Comparison of ENCODE assay signal across 8 mouse cellular contexts in genomic region chr11:52283596-52284571, GRCm38 (mm10). TPM values are rescaled to one million over a fixed set of nuclear protein-coding genes. Genes with fewer than 3 reads are reported as not detected.
DNase-seq lines count a peak whose midpoint lies in the region; ATAC-seq lines count a peak whose summit lies in the region.

No protein-coding gene starts in this region.

- peak overlapping the region; percentile 71 for H3K4me3 ChIP-seq in forebrain, embryonic 16.5 days (replicated peaks; ENCODE audit: low read length)
- peak overlapping the region; percentile 56 for H3K4me3 ChIP-seq in hindbrain, embryonic 11.5 days (ENCODE audit: low read depth, low read length)
- peak overlapping the region; percentile 58 for H3K4me3 ChIP-seq in limb, embryonic 11.5 days (ENCODE audit: low read depth, low read length)
- H3K4me3 ChIP-seq in midbrain, embryonic 12.5 days = peak overlapping the region; percentile 69

- no peak overlapping the region for H3K27ac ChIP-seq in forebrain, embryonic 16.5 days (ENCODE audit: low read length)
- no peak overlapping the region for H3K27ac ChIP-seq in hindbrain, embryonic 11.5 days (ENCODE audit: low read depth, low read length)
- H3K27ac ChIP-seq in limb, embryonic 11.5 days (replicated peaks; ENCODE audit: low read depth, low read length) = no peak overlapping the region
- no peak overlapping the region for H3K27ac ChIP-seq in midbrain, embryonic 12.5 days (replicated peaks)

- 13% methylated on average over 44 of the region's 44 CpGs for WGBS in forebrain, embryonic 16.5 days
- 11% methylated on average over 44 of the region's 44 CpGs for WGBS in hindbrain, embryonic 11.5 days
- 5% methylated on average over 44 of the region's 44 CpGs for WGBS in limb, embryonic 11.5 days
- 11% methylated on average over 44 of the region's 44 CpGs for WGBS in midbrain, embryonic 12.5 days

- H3K4me2 ChIP-seq in forebrain, embryonic 16.5 days (ENCODE audit: low read length) = peak overlapping the region; percentile 91
- H3K4me2 ChIP-seq in hindbrain, embryonic 11.5 days (replicated peaks; ENCODE audit: low read depth, low read length) = peak overlapping the region; percentile 96
- peak overlapping the region; percentile 97 for H3K4me2 ChIP-seq in limb, embryonic 11.5 days (ENCODE audit: low read depth, severe bottlenecking)
- peak overlapping the region; percentile 93 for H3K4me2 ChIP-seq in midbrain, embryonic 12.5 days (replicated peaks)

- peak; percentile 13; the same call in 1 of the 2 replicates for ATAC-seq in forebrain, embryonic 16.5 days
- peak; percentile 28; the same call in 1 of the 2 replicates for ATAC-seq in hindbrain, embryonic 11.5 days (ENCODE audit: low FRiP score)
- ATAC-seq in limb, embryonic 11.5 days (ENCODE audit: insufficient number of reproducible peaks, low FRiP score, low TSS enrichment, low read depth) = no peak
- 0 out of 2 replicates have a peak, but pooled peaks have one; percentile 23 for ATAC-seq in midbrain, embryonic 12.5 days (ENCODE audit: low FRiP score, low read depth)

- H3K9me3 ChIP-seq in forebrain, embryonic 16.5 days (ENCODE audit: control insufficient read depth, low read length) = no peaks in the 10 kb centered on the region
- H3K9me3 ChIP-seq in hindbrain, embryonic 11.5 days (ENCODE audit: control insufficient read depth, low read length) = no peaks in the 10 kb centered on the region
- no peaks in the 10 kb centered on the region for H3K9me3 ChIP-seq in limb, embryonic 11.5 days (ENCODE audit: control insufficient read depth, low read length)
- no peaks in the 10 kb centered on the region for H3K9me3 ChIP-seq in midbrain, embryonic 12.5 days

- H3K36me3 ChIP-seq in forebrain, embryonic 16.5 days (ENCODE audit: control insufficient read depth, insufficient read depth) = no peaks in the 10 kb centered on the region
- H3K36me3 ChIP-seq in hindbrain, embryonic 11.5 days (ENCODE audit: control insufficient read depth, insufficient read depth, low read length) = no peaks in the 10 kb centered on the region
- no peaks in the 10 kb centered on the region for H3K36me3 ChIP-seq in limb, embryonic 11.5 days (ENCODE audit: control insufficient read depth, insufficient read depth, low read length)
- no peaks in the 10 kb centered on the region for H3K36me3 ChIP-seq in midbrain, embryonic 12.5 days

- H3K9ac ChIP-seq in forebrain, embryonic 16.5 days (replicated peaks; ENCODE audit: low read depth, low read length) = peak overlapping the region; percentile 58
- H3K9ac ChIP-seq in hindbrain, embryonic 11.5 days (ENCODE audit: low read depth, low read length) = no peak overlapping the region
- H3K9ac ChIP-seq in limb, embryonic 11.5 days (ENCODE audit: low read length) = no peak overlapping the region
- peak overlapping the region; percentile 20; the same call in 1 of the 2 replicates for H3K9ac ChIP-seq in midbrain, embryonic 12.5 days (replicated peaks)

- H3K27me3 ChIP-seq in forebrain, embryonic 16.5 days (replicated peaks; ENCODE audit: control insufficient read depth, insufficient read depth, low read length) = peaks cover 13% of the 10 kb centered on the region
- H3K27me3 ChIP-seq in hindbrain, embryonic 11.5 days (ENCODE audit: control insufficient read depth, insufficient read depth, low read length) = peaks cover 32% of the 10 kb centered on the region
- peaks cover 6% of the 10 kb centered on the region; the same call in 1 of the 2 replicates for H3K27me3 ChIP-seq in limb, embryonic 11.5 days (ENCODE audit: control insufficient read depth, insufficient read depth, low read length)
- peaks cover 77% of the 10 kb centered on the region for H3K27me3 ChIP-seq in midbrain, embryonic 12.5 days

- peak; percentile 9 for DNase-seq in cerebellum, adult 11 months
- no peak for DNase-seq in cerebellum, postnatal 36 days
- DNase-seq in adrenal gland, adult 8-10 months = peak; percentile 73
- peak; percentile 54 for DNase-seq in hindbrain, embryonic 11.5 days (ENCODE audit: low spot score)
- DNase-seq in limb, embryonic 11.5 days (ENCODE audit: low spot score) = peak; percentile 64
- peak; percentile 77 for DNase-seq in testis, postnatal 10 days (ENCODE audit: low spot score)

- peaks cover 24% of the 10 kb centered on the region for H3K4me1 ChIP-seq in forebrain, embryonic 16.5 days (replicated peaks; ENCODE audit: control insufficient read depth, insufficient read depth, low read length)
- peaks cover 6% of the 10 kb centered on the region for H3K4me1 ChIP-seq in hindbrain, embryonic 11.5 days (replicated peaks; ENCODE audit: control insufficient read depth, insufficient read depth, low read length)
- peaks cover 29% of the 10 kb centered on the region for H3K4me1 ChIP-seq in limb, embryonic 11.5 days (ENCODE audit: control insufficient read depth, insufficient read depth, low read length)
- H3K4me1 ChIP-seq in midbrain, embryonic 12.5 days = peaks cover 34% of the 10 kb centered on the region

RNA-seq across cellular contexts. Expression of gene Tcf7, which starts 1.1 kb away (rescaled TPM):
- total RNA-seq in adrenal gland, adult 8-10 months (2022) = 10 to 100 TPM; 36.9 to 81.7 (median 55.2) TPM
- 2.7 and 4.8 TPM in 2 replicates for polyA plus RNA-seq in forebrain, embryonic 16.5 days (2015; fragmentation: Nextera tagmentation; extraction: Ambion mirVana)
- 6.9 and 7.7 TPM in 2 replicates for polyA plus RNA-seq in hindbrain, embryonic 11.5 days (2014; fragmentation: Nextera tagmentation; extraction: Ambion mirVana)
- polyA plus RNA-seq in limb, embryonic 11.5 days (2014; fragmentation: Nextera tagmentation; extraction: Ambion mirVana) = 19.4 and 20.8 TPM in 2 replicates
- polyA plus RNA-seq in midbrain, embryonic 12.5 days (2016; fragmentation: Nextera tagmentation; extraction: Ambion mirVana) = 7.8 and 8.7 TPM in 2 replicates

RNA-seq across cellular contexts. Expression of gene Skp1a, which starts 52.1 kb away (rescaled TPM):
- 100 to 1,000 TPM; 463 to 561 (median 519) TPM for total RNA-seq in adrenal gland, adult 8-10 months (2022)
- 1,143 and 1,208 TPM in 2 replicates for polyA plus RNA-seq in forebrain, embryonic 16.5 days (2015; fragmentation: Nextera tagmentation; extraction: Ambion mirVana)
- 1,030 and 1,116 TPM in 2 replicates for polyA plus RNA-seq in hindbrain, embryonic 11.5 days (2014; fragmentation: Nextera tagmentation; extraction: Ambion mirVana)
- 915 and 1,008 TPM in 2 replicates for polyA plus RNA-seq in limb, embryonic 11.5 days (2014; fragmentation: Nextera tagmentation; extraction: Ambion mirVana)
- polyA plus RNA-seq in midbrain, embryonic 12.5 days (2016; fragmentation: Nextera tagmentation; extraction: Ambion mirVana) = 976 and 1,021 TPM in 2 replicates

Comparison
In these comparisons a context has a peak if more than half of its experiments do, and no peak if none do; other contexts are left out.
1. DNase-seq: peak in cerebellum, adult 11 months (single experiment), adrenal gland, adult 8-10 months (single experiment), hindbrain, embryonic 11.5 days (single experiment), limb, embryonic 11.5 days (single experiment) and testis, postnatal 10 days (single experiment); none in cerebellum, postnatal 36 days (0 of 2).
2. H3K9ac ChIP-seq: peak in forebrain, embryonic 16.5 days (single experiment) and midbrain, embryonic 12.5 days (single experiment); none in hindbrain, embryonic 11.5 days (single experiment) and limb, embryonic 11.5 days (single experiment).
3. Peak in every context shown above with its lines, with median percentiles within 50 percentile points of each other: H3K4me2 ChIP-seq and H3K4me3 ChIP-seq.